Mouse (Mus musculus): ENCODE results near the gene Tmem63b.
"Not testable (repeated sequence)": the region's sequence is repeated elsewhere in the genome, so short reads cannot be mapped to it uniquely, and the experiment has no call there.

Tmem63b gene

DNA sequence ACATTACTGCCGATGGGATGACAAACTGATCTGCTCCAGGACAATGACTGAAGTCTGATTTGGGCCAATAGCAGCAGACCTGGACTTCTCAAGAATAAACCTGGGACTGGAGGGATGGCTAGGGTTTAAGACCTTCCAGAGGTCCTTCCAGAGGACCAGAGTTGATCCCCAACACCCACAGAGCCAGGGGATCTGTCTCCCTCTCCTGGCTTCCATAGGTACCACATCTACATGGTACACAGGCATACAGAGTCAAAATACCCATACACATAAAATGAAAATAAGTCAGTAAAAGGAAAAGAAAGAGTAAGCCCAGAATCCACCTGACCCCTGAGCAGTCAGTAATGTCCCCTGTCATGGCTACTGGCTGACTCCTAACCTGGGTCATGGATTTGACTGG is 14.9 kb downstream of the Tmem63b start:
- DNase-seq (ENCODE audit: low read depth), result no peak

DNA sequence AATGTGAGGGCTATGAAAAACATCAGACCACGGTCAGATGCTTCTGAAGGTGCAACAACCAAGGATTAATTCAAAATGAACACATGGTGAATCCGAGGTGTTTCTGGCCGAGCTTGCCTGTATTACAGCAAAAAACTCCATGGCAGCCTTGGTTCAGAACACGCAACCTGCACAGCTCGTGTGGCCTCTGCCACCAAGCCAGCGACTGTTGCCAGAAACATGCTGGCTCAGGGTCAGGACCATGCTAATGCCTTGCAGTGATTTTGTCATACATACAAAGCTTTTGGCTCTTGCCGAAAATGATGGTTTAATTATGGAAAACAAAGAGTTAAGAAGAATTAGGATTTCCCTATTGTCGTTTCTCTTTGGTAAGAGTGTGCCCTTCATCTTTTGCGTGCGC is 18.7 kb downstream of the Tmem63b start:
- no peak for DNase-seq (ENCODE audit: low read depth)

DNA sequence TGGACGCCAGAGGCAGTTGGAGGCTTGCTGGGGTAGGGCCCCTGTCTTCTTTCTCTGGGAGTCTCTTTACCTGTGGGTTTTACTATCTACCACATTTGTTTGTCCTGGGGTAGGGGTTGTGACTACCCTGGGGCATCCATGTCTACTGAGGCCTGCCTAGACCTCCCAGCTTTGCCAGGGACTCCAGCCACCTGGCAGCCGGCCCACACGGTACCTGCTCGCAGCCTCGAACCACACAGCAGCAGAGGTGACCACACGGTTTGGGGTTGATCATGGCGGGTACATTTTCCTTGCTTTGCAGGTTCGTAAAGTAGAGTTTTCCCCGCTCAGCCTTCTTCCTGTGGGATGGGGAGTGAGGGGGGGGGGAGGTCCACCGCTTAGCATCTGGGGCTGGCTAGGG is 19.2 kb downstream of the Tmem63b start:
- no peak for DNase-seq (ENCODE audit: low read depth)

DNA sequence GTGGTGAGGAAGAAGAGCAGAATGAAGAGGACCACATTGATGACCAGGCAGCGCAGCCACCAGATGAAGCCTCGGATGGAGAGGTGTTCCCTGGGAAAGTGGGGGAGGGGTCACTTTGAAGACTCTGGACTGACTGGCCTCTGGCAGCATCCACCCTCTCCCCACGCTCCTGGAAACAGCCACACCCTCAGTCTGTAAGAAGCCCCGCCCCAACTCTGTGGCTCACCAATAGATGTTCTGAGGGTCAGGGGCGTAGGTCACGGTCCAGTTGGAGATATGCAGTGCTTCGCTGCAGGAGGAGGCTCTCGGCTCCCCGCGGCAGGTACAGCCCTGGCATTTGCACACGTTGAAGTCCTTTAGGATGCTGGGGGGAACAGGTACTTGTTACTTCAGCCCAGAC is 20.6 kb downstream of the Tmem63b start:
- DNase-seq (ENCODE audit: low read depth), result no peak

DNA sequence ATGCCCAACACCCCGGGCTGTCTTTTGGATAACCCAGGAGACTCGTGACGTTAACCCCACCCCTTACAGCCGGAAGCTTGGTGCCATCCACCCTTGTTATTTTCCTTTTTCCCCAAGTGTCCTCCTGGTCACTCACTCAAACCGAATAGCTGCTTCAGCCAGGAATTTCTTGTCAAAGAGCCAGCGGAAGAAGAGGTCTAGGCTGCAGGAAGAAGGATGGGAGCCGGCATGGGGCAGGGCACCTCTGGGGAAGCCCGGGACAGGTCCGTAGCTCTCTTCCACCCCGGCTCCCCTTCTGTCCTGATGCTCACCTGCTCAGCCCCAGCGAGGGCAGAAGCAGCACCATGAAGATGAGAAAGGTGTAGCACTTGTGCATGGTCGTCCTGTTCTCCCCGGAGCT is 22.1 kb downstream of the Tmem63b start:
- no peak for DNase-seq (ENCODE audit: low read depth)

DNA sequence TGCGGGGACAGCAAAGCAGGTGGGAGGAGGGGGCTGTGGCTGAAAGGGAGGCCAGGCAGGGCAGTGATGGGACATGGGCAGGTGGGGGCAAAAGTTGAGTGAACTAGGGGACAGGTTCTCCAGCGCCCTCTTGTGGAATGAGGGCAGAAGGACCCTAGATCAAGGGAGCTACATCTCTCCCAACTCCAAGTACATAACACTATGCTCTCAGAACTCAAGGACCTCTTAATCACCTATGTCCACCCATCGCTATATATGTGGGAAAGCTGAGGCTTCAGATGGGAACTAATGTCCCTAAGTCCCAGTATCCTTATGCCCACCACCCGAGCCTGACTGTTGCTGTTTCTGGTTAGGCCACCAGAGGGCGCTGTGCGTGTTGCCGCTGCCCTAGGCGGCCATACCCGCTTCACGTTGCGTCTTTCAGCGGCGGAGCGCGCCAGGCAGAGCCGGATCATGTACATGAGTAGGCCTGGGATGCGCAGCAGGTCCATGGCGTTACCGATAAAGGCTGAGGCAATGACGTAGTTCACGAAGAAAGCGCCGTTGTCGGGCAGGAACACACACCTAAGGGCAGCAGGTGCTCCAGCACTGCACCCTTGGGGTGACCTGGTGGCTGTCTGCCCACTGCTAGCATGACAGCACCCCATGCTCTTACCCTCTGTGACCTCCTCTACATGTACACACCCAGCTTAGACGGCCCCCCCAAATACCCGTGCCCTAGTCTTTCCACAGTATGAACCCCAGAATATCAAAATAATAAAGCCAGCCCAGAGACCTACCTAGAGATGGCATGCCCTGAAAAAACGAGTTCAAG is 23.4 kb downstream of the Tmem63b start:
- peak; percentile 60 for DNase-seq (ENCODE audit: low read depth)

DNA sequence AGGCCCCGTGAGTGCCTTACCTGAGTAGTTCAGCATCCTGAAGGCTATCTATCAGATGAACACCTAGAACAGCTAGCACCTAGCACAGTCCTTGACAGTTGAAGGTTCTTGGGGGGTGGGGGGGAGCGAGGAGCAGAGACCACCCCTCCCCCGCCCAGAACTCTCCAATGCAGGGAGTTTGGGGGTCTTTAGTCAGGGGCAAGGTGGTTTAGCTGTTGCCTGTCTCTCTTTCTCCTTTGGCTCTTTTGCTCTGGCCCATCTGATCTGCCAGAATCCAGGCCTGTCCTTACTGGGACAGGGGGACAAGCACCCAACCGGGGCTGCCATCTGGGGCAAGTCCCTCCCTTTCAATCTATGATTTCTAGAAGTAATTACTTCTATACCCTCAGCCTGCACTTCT is 27.5 kb downstream of the Tmem63b start, which contains the start of gene Capn11:
Capn11 (minus strand) TSS at position 101 of the 400 bp plus-strand sequence.
- no peak for DNase-seq (ENCODE audit: low read depth)

DNA sequence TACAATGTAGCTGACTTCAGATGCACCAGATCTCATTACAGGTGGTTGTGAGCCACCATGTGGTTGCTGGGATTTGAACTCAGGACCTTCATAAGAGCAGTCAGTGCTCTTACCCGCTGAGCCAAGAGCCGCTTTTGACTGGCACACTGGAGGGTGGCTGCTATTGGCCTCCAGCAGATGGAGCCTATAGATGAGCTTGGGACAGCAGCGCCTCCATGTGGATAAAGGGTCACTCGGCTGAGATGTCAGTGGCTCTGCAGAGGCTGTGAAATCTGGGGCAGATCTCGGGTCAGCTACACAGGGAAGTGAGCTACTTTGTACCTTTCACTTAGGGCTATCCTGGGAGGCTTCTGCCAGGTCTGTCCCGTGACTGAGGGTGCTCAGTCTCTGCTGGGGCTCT is 30.9 kb downstream of the Tmem63b start:
- DNase-seq (ENCODE audit: low read depth), result peak; percentile 29

DNA sequence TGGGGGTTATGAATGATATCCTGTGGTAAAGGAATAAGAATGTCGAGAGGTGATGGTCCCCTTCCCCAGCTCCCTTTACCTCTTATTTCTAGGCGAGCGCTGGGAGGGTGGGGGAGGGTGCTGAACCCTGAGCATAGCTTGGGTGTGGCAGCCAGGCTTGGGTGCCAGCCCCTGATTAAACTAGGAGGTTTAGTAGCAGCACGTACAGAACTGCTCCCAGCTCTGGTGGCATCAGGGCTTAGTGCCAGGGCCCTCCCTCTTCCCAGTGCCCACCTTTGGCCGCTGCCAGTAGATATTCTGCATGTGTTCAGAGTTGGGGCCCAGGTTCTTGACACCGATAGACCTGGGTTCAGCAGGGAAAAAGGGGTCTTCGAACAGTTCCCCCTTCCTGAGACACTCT is 33.5 kb downstream of the Tmem63b start:
- DNase-seq (ENCODE audit: low read depth), result no peak

DNA sequence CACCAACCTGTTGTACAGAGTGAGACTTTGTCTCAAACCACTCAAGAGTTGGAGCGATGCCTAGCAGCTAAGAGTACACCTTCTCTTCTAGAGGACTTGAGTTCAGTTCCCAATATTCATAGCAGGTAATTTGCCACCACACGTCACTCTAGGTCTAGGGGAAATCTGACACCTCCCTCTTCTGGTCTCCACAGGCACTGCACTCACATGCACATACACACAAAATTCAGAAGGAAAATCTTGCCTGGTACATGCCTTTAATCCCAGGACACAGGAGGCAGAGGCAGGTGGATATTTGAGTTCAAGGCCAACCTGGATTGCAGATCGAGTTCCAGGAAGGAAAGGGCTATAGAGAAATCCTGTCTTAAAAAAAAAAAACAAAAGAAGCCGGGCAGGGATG is 42.5 kb downstream of the Tmem63b start:
- DNase-seq (ENCODE audit: low read depth), result no peak

DNA sequence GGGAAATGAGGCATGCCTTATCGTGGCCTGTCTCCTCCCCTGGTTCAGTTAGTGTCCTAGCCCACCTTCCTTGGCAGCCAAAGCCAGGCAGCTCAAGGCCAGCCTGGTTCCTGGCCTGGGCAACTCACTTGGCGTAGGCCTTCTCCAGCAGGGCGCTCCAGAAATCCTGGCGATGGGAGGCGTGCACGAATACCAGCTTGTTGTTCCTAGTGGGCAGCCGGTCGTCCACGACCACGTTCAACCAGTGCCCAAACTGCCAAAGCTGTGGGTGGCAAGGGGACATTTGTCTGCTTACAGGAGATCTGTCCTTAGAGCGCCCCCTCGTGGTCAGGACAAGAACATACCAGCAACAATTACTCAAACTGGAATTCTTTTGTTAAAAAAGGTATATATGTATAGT is 44.0 kb downstream of the Tmem63b start:
- peak; percentile 53 for DNase-seq (ENCODE audit: low read depth)

DNA sequence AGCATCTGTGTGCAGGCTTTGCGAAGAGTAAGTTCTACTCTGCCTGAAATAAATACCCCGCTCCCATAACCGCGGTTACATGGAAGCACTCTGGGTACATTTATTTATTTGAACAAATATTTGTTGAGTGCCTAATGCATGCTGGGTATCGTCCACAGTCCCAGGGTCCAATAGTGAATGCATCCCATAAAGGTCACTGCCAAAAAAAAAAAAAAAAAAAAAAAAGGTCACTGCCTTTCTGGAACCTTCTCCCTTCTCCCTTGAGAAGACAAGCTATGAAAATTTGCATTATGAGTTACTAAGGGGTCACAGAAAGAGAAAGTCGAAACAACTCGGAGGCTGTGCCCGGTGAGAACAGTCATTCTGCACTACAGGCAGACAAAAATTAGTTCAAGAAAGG is 44.7 kb downstream of the Tmem63b start:
- DNase-seq (ENCODE audit: low read depth), result no peak

DNA sequence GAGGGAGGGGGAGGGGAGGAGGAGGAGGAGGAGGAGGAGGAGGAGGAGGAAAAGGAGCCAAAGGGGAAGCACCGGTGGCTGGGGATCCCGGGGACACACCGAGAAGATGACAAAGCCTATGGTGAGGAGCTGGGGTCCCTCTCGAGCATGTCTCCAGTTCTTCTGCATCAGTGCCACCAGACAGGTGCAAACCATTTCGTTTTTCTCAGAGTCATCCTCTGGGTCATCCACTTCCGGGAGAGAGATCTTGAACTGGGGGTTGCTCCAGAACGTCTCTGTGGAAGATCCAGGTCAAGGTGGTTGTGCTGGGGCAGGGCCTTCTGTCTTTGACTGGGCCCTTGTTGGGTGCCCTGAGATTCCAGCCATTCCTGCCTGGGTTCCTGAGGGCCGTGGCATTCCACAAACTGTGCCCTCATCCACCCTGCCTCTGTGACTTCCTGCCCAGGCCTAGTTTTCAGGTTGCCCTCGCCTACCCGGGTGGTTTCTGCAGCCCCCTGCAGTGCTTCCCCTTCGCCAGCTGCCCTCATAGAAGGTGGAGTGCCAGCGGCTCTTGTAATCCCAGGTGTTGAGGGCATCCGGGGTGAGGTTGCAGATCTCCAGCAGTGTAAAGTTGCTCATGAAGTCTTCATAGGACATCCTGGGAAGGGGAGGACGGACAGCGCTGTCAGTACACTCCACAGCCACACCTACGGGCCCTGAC is 48.0 kb downstream of the Tmem63b start:
- DNase-seq (ENCODE audit: low read depth), result no peak

DNA sequence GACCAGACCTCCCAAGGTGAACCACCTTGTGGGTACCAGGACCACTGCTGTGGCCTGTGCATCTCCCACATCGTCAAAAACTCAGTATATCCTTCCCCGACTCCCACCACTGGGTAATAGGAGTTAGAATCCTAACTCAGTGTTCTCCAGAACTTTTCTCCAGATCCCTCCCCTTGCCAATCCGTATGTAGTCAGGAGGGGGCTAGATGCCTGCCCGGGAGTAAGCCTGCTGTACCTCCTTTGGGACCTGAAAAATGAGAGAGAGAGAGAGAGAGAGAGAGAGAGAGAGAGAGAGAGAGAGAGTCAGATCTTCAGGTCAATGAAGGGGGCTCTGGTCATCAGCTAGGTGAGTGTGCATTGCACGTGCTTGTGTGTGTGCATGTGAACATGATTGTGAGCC is 52.7 kb downstream of the Tmem63b start:
- no peak for DNase-seq (ENCODE audit: low read depth)

DNA sequence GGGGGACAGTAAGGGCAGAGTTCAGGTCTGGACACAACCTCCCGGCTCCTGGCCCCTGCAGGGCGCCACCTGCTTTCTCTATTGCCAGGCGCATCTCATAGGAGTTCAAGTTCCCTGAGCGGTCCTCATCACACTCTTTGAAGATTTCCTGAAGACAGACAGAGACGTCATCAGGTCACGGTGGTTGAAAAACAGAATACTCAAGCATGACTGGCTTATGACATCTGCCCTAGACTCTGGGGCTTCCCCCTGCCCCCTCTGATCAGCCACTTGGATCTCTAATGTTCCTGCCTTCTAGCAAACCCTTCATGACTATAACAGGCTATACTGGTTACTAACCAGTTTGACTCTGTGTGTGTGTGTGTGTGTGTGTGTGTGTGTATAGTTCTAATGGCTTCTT is 54.8 kb downstream of the Tmem63b start:
- no peak for DNase-seq (ENCODE audit: low read depth)

DNA sequence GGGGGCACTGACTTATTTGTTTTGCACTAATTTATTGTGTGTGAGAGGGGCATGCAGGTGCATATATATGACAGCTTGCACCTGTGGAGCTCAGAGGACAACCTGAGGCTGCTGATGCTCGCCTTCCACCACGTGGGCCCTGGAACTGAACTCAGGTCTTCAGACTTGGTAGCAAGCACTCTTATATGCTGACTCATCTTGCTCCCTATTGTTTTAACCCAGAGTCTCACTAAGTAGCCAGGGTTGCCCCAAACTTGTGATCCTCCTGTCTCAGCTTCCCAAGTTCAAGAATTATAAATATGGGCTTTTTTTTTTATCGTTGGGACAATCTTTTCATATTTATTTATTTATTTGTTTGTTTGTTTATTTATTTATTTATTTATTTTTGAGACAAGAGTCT is 55.7 kb downstream of the Tmem63b start:
- DNase-seq (ENCODE audit: low read depth), result no peak

DNA sequence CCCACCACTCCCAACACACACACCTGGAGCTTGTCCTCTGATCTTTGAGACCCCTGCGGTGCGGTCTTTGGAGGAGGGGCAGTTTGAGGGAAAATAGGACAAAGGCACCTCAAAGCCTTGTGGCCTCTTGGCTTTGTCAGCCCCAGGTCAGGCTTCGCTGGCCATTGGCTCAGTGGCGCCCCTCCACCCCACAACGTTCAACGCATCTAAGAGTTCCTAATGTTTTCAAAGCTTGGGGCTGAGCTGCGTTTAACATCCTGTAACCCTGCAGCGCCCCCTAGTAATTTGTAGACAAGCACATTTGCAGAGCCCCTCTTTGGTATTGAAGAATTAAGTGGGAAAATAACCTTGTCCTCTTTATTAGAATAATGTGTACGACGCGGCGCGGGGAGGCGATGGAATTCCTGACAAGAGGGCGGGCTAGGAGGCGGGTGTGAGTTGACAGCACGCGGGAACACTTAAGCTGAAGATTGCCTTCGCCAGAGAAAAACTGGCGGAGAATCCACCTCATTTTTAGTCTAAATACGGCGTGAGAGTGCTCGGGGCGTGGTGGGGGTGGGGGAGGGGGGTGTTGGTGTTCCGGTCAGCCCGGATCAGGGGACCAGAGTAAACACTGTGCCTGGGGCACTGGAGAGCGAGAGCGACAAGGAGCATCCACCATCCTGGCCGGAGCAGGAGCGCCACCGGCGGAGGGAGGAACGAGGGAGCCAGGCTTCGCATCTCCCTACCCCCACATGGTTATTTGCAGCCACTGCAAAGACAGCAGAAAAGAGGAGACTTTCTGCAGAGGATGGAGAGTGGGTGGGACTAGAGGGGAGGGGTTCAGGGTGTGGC is 56.6 kb downstream of the Tmem63b start:
- DNase-seq (ENCODE audit: low read depth), result peak; percentile 70

DNA sequence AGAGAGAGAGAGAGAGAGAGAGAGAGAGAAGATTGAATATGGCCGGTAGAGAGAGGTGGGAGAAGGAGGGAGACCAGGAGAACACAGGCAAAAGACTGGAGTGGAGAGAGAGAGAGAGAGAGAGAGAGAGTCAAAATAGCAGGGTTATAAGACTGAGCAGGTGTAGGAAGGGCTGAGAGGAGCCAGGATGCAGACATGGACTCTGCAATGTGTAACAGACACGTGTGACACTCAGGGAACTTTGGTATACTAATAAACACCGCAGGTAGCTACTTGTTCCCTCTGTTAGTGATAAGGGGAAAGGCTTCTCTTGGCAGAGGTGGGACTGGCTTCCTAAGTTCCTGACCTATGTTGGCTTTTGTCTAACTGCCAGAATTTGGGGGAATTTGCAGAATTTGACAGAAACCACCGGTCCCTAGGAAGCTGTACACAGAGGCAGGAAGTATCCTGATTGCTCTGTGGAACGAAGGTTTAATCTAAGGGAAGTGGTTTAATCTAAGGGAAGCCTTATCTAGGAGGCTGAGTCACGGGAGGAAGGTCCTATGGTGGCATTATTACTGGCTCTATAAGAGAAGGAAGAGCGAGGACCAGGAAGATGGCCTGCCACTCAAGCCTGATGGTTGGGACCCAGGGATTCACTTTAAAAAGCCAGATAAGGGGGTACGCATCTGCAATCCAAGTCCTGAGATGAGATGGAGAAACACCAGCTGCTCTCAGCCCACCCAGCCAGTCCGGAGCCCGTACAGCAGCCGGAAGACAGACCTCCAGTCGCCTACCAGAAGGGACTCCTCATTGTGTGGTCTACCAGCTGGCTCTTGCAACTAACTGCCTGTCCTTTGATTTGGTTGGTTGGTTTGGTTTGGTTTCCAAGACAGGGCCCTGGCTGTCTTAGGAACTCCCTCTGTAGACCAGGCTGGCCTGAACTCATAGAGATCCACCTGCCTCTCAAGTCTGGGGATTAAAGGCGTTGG is 57.5 kb downstream of the Tmem63b start:
- DNase-seq (ENCODE audit: low read depth), result no peak

DNA sequence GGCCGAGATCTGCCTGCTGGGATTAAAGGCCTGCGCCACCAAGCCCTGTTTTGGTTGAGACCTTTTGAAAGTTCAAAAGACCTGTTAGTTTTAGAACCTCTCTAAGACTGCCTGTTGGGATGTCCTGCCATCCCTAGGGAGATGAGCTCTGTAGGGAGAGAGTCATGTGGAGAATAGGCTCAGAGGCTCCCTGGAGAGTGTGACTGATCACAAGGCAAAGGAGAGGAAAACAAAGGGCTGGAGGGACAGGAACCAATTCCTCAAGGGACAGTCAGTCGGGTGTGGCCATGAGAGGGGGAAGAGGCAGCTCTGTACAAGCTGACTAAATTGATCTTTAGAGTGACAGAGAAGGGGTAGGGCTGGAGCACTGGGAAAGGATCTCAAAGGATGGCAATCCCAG is 58.5 kb downstream of the Tmem63b start:
- DNase-seq (ENCODE audit: low read depth), result no peak

DNA sequence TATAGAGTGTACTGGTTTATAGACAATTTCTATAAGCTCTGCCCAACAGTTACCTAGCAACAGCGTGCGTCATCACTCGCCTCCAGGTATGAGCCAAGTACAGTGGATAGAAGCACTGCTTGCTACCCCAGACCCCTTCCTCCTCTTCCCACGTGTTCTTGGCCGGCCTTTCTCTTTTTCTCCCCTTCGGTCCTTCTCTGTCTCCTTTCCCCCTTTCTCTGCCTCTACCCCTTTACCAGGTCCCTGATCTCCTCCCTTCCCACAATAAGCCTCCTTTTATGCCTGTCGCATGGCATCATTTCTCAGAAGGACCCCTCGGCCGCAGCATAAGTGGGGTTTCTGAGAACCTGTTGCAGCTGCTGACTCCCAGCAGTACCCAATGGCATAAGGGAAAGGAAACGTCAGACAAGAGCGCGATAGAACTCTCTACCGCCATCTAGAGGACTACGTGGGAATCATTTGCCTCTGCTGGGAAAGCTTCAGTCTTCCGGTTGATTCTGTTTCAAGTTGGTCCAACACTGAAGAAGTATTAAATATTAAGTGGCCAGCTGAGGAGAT is 60.0 kb downstream of the Tmem63b start:
- DNase-seq (ENCODE audit: low read depth), result peak; percentile 88

DNA sequence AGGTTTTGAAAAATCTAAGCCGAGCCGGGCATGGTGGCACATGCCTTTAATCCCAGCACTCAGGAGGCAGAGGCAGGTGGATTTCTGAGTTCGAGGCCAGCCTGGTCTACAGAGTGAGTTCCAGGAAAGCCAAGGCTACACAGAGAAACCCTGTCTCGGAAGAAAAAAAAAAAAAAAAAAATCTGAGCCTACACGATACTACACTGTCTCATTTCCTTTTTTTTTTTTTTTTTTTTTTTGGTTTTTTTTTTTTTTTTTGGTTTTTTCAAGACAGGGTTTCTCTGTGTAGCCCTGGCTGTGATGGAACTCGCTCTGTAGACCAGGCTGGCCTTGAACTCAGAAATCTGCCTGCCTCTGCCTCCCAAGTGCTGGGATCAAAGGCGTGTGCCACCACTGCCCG is 63.3 kb downstream of the Tmem63b start:
- DNase-seq (ENCODE audit: low read depth), result not testable (repeated sequence)

Measured in c-Kit-positive CD71-positive TER-119-negative erythroid progenitor cells, embryonic 14.5 days (primary cell).